Mouse (Mus musculus) stomach, postnatal 0 days (tissue): ENCODE measurements around the gene Ccdc88b. TPM values are rescaled to one million over a fixed set of nuclear protein-coding genes. Genes with fewer than 3 reads are reported as not detected.

Experiments
- ATAC-seq: fragments of 200-750 bp; cut with Nextera tagmentation; 2 replicates; pipeline ENCODE4 v1.8.0; 2017; ENCODE audit not compliant: low FRiP score, low TSS enrichment
- DNase-seq: peaks from one replicate; pipeline ENCODE4 v3.0.0-alpha.2; 2016; ENCODE audit warnings: low spot score
- H3K27ac ChIP-seq: fragments of 300-500 bp; sonication (generic); replicated peaks from 2 replicates; pipeline ENCODE4 v1.5.1; 2014; ENCODE audit warnings: mild to moderate bottlenecking, control low read depth
- H3K27me3 ChIP-seq: fragments of 300-500 bp; sonication (generic); 2 replicates; pipeline ENCODE4 v1.6.1; 2014; ENCODE audit warnings: low read length; ENCODE audit not compliant: control insufficient read depth, insufficient read depth
- H3K36me3 ChIP-seq: fragments of 300-500 bp; sonication (generic); 2 replicates; pipeline ENCODE4 v1.6.1; 2014; ENCODE audit warnings: low read length, mixed read lengths; ENCODE audit not compliant: control insufficient read depth, insufficient read depth
- H3K4me1 ChIP-seq: fragments of 300-500 bp; sonication (generic); replicated peaks from 2 replicates; pipeline ENCODE4 v1.6.1; 2014; ENCODE audit warnings: antibody characterized with exemption; ENCODE audit not compliant: control insufficient read depth, insufficient read depth
- H3K4me2 ChIP-seq: fragments of 300-500 bp; sonication (generic); replicated peaks from 2 replicates; pipeline ENCODE4 v1.6.1; 2014; ENCODE audit warnings: low read depth, mild to moderate bottlenecking, control low read depth, moderate library complexity
- H3K4me3 ChIP-seq: fragments of 300-500 bp; sonication (generic); 2 replicates; pipeline ENCODE4 v1.5.1; 2014; ENCODE audit warnings: low read depth, low read length, control low read depth
- H3K9ac ChIP-seq: fragments of 300-500 bp; sonication (generic); 2 replicates; pipeline ENCODE4 v1.6.1; 2014; ENCODE audit warnings: mild to moderate bottlenecking, low read length, control low read depth, mixed read lengths
- H3K9me3 ChIP-seq: fragments of 300-500 bp; sonication (generic); 2 replicates; pipeline ENCODE4 v1.6.1; 2016; ENCODE audit warnings: low read length; ENCODE audit not compliant: control insufficient read depth
- CTCF ChIP-seq: IDR thresholded peaks from 2 replicates; pipeline ENCODE4 v1.5.1; 2016; ENCODE audit warnings: antibody characterized with exemption, low read depth, mild to moderate bottlenecking, moderate library complexity
- EP300 ChIP-seq: optimal IDR thresholded peaks from 2 replicates; pipeline ENCODE3; 2016; ENCODE audit warnings: antibody characterized with exemption
- WGBS: fragments of 180-500 bp; shearing (Covaris S2); extraction: QIAGEN DNeasy Blood & Tissue Kit; methylation state at CpG from one replicate; pipeline ENCODE4 v1.1.7; 2014; 5-methylcytosine and 5-hydroxymethylcytosine counted together
- polyA plus RNA-seq: library from polyadenylated mRNA; unstranded; fragments of >200 nt; fragmentation: Nextera tagmentation; extraction: Ambion mirVana; gene quantifications from 2 replicates; pipeline ENCODE4 v1.2.1, GENCODE M21; 2015

Gene Ccdc88b
- polyA plus RNA-seq, 1 experiment from 2014 or later: 0.34 TPM

DNA sequence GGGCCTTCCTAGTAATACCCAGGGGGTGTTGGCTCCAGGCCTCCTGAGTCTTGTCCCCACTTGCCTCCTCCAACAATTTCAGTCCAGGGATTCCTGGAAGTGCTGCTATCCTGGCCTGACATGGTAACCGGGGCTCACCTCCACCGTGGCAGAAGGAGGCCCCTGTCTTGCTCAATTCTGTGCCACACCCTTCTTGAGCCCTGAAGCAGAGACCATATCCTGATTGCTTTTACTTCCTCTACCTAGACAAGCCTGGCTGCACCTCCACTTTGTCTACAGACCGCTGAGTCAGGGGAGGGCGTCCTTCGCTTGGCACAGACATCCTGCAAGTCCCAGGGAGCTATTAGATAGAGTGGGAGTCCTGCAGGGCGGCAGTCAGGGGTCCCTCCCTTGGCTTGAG is 2.7 kb upstream of the Ccdc88b start:
- no peaks in the 10 kb centered on the region; the same call in 1 of the 2 replicates for H3K4me1 ChIP-seq
- TF ChIP-seq CTCF (no peak), EP300 (no peak)
- no peaks in the 10 kb centered on the region for H3K9me3 ChIP-seq
- H3K9ac ChIP-seq: no peak overlapping the region
- H3K36me3 ChIP-seq: no peaks in the 10 kb centered on the region
- H3K27ac ChIP-seq: peak overlapping the region; percentile 31; the same call in 1 of the 2 replicates
- WGBS: 41% methylated on average over 6 of the region's 6 CpGs
- H3K27me3 ChIP-seq: no peaks in the 10 kb centered on the region
- H3K4me3 ChIP-seq: no peak overlapping the region
- H3K4me2 ChIP-seq: no peak overlapping the region
- ATAC-seq: peak; percentile 87
- DNase-seq: peak; percentile 71

DNA sequence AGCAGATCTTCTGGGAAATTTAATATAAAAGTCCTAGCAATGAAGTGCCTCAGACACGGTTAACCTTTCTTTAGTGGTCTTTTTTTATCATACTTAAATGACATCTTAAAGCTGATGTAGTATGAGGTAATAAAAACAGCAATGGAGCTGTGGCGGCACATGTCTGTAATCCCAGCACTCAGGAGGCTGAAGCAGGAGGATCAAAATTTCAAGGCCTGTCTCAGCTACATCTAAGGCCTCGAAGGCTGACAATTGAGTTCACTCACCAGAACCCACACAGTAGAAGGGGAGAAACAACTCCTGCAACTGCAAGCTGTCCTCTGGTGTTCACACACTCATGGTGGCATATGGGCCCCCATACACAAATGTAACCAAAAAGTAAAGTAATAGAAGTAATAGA is 2.0 kb upstream of the Ccdc88b start:
- 78% methylated on average over 3 of the region's 3 CpGs for WGBS
- ATAC-seq: no peak
- no peak for DNase-seq
- H3K4me1 ChIP-seq: no peaks in the 10 kb centered on the region; the same call in 1 of the 2 replicates
- H3K27me3 ChIP-seq: no peaks in the 10 kb centered on the region
- TF ChIP-seq EP300 (no peak), CTCF (no peak)
- H3K4me2 ChIP-seq: no peak overlapping the region
- H3K27ac ChIP-seq: no peak overlapping the region
- no peak overlapping the region for H3K4me3 ChIP-seq
- H3K9ac ChIP-seq: no peak overlapping the region
- no peaks in the 10 kb centered on the region for H3K9me3 ChIP-seq
- H3K36me3 ChIP-seq: no peaks in the 10 kb centered on the region

DNA sequence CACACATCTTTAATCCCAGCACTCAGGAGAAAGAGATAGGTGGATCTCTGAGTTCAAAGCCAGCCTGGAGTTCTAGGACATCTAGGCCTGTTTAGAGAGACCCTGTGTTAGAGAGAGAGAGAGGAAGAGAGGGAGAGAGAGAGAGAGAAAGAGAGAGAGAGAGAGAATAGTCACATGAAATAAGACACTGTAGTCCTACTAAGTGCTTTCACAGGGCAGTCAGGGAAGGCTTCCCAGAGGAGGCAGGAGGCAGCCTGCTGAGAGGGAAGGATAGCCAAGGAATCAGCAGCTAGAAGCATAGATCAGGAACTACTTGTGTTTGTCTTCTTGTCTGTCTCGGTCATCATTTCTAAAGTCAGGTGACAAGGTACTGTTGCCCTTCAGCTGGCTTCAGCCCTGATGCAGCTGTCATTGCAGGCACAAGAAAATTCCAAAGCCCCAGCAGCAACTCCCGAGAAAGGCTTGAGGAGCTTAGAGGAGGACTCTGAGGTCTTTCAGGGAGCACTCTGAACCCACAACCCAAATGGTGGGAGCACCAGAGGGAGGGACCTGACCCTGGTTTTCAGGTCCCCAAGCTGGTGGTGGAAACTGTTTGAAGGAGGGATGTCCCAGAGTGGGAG is 1.1 kb upstream of the Ccdc88b start:
- DNase-seq: no peak
- WGBS: 57% methylated on average over 2 of the region's 2 CpGs
- H3K9ac ChIP-seq: no peak overlapping the region

DNA sequence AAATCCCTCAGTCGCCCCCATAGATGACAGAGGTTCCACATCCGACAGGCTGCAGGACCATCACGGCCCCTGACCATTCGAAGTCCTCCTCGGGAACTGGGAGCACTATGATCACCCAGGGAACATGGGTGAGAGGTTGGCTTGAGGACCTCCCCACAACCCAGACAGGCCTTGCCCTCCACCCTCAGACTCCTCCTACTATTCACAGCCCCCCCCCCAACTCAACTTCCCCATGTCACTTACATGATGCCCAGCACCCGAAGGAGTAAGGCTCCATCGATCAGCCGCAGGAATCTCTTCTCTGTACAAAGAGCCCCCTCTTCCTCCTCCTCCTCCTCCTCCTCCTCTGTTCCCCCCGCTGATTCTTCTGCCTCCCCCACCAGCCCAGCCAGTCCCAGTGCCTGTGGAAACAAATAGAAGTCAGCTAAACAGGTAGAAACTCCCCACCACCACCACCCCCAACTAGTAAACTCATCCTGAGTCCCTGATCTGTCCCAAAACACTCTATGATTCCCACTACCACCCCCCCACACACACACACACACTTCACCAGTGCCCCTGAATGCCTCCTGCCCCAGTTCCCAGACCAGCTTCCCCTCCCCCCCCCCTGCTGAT is 513 bp downstream of the Ccdc88b start:
- Histone ChIP-seq H3K9ac (no peak overlapping the region), H3K4me3 (no peak overlapping the region), H3K36me3 (no peaks in the 10 kb centered on the region), H3K27ac (no peak overlapping the region), H3K4me1 (no peaks in the 10 kb centered on the region; the same call in 1 of the 2 replicates), H3K27me3 (no peaks in the 10 kb centered on the region), H3K9me3 (no peaks in the 10 kb centered on the region), H3K4me2 (no peak overlapping the region)
- no peak for ATAC-seq
- 69% methylated on average over 9 of the region's 9 CpGs for WGBS
- DNase-seq: no peak
- TF ChIP-seq CTCF (no peak), EP300 (no peak)

More for the DNA sequence above, 1.1 kb upstream of the Ccdc88b start:
- no peak overlapping the region for H3K4me3 ChIP-seq
- TF ChIP-seq CTCF (no peak), EP300 (no peak)
- H3K27ac ChIP-seq: no peak overlapping the region
- no peaks in the 10 kb centered on the region for H3K9me3 ChIP-seq
- ATAC-seq: no peak
- no peaks in the 10 kb centered on the region for H3K27me3 ChIP-seq
- H3K4me2 ChIP-seq: no peak overlapping the region
- H3K36me3 ChIP-seq: no peaks in the 10 kb centered on the region
- no peaks in the 10 kb centered on the region; the same call in 1 of the 2 replicates for H3K4me1 ChIP-seq

DNA sequence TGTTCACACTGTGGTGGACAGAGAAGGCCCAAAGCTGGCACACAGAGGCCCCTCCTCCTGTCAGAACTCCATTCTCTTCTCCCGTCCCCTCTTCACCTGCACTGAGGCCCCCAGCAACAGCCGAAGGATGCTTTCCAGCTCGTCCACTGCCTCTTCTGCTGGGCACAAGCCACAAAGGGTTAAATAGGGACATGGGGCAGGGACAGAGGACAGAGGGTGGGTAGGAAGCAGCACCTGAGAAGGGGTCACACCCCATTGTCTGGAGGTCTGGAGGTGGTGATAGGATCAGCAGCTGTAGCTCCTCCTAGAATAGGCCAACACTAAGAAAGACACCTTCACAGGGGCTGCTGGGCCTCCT is 1.0 kb downstream of the Ccdc88b start:
- Histone ChIP-seq H3K27me3 (no peaks in the 10 kb centered on the region), H3K4me3 (no peak overlapping the region), H3K4me1 (no peaks in the 10 kb centered on the region; the same call in 1 of the 2 replicates), H3K9ac (no peak overlapping the region), H3K9me3 (no peaks in the 10 kb centered on the region), H3K36me3 (no peaks in the 10 kb centered on the region), H3K4me2 (no peak overlapping the region), H3K27ac (no peak overlapping the region)
- TF ChIP-seq CTCF: no peak
- no peak for TF ChIP-seq EP300
- ATAC-seq (no peak), DNase-seq (no peak)
- 57% methylated on average over 3 of the region's 3 CpGs for WGBS

DNA sequence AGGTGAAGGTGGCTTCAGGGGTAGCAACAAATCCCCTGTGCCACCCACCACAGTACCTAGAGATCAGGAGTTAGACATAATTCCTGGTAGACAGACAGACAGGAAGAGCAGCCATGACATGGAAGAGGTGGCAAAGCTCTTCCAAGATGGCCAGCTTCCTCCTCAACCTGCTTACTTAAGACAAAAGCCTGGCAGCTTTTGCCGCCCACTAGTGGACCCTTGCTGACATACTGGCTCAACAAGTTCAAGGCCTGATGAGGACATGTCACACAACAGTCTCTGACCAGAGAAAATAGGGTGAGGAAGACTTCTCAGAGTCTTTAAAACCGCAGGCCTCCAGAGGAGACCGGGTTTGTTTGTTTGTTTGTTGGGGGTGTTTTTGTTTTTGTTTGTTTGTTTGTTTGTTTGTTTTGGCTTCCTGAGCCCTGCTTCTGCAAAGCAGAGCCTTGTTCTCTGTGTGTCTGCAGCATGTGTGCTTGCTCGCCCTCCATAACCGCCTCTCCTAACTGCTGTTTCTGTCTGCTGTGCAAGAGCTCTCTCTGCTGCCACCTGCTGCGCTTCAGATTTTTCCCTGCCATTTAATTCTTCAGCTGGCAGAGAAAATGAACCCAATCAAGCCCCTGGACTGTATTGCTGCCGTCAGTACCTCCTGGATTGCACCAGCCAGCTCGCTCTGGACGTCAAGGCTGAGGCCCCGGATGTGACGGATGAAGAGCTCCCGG is 1.6 kb downstream of the Ccdc88b start:
- DNase-seq (peak; percentile 72), ATAC-seq (no peak)
- Histone ChIP-seq H3K4me1 (no peaks in the 10 kb centered on the region; the same call in 1 of the 2 replicates), H3K9me3 (no peaks in the 10 kb centered on the region), H3K4me2 (no peak overlapping the region), H3K27ac (no peak overlapping the region), H3K27me3 (no peaks in the 10 kb centered on the region), H3K4me3 (no peak overlapping the region), H3K36me3 (no peaks in the 10 kb centered on the region), H3K9ac (no peak overlapping the region)
- 43% methylated on average over 12 of the region's 12 CpGs for WGBS
- TF ChIP-seq CTCF: peak; percentile 79
- TF ChIP-seq EP300: no peak
